18 mouse cellular contexts compared by ENCODE assay signal in the genomic region with DNA sequence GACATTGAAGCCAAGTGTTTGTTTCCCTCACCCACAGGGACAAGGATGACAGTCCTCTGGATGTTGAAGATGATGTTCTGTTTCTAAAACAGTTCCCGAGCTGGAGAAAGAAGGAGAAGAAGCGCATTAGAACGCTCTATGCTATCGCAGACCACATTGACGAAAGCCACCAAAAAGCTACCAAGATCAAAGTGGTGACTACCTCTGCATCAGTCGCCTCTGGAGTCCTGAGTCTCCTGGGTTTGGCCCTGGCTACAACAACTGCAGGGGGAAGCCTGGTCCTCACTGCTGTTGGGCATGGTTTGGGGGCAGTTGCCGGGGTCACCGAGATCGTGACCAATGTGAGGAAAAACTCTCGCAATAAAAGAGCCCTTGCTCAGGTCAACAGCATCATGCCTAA. TPM values are rescaled to one million over a fixed set of nuclear protein-coding genes. Genes with fewer than 3 reads are reported as not detected.
DNase-seq lines count a peak whose midpoint lies in the region; ATAC-seq and TF ChIP-seq lines count a peak whose summit lies in the region.
"Had no signal": no experiment of that assay in that cellular context is flagged by ENCODE, and none has a peak within 500 bp of the region (broad histone marks: within the 10 kb centered on the region; RNA-seq: fewer than 3 reads in every experiment).

Gene Mb, minus strand, starts transcription at position 101 of the 400 bp plus-strand sequence.

- H3K4me2 ChIP-seq in heart, postnatal 0 days (ENCODE audit: low read depth, low read length) = no peak within 1 kb of the TSS
- H3K4me2 ChIP-seq in midbrain, embryonic 14.5 days (ENCODE audit: low read length) = no peak within 1 kb of the TSS
- H3K4me2 ChIP-seq: intestine, embryonic 15.5 days; midbrain, embryonic 13.5 days; stomach, embryonic 15.5 days had no signal

- no peak for ATAC-seq in heart, postnatal 0 days (ENCODE audit: insufficient read depth, low read depth)
- ATAC-seq in midbrain, embryonic 14.5 days (ENCODE audit: low FRiP score, low TSS enrichment) = no peak
- ATAC-seq: forebrain, embryonic 14.5 days; intestine, embryonic 15.5 days; midbrain, embryonic 13.5 days had no signal

- TF ChIP-seq POLR2A in lung, adult 2 months (IDR thresholded peaks at IDR 0.05; ENCODE audit: borderline replicate concordance, extremely low read depth, low read depth, low read length) = no peak

- no peaks in the 10 kb centered on the region for H3K27me3 ChIP-seq in heart, postnatal 0 days (ENCODE audit: control insufficient read depth, insufficient read depth, low read length)
- H3K27me3 ChIP-seq in midbrain, embryonic 14.5 days (ENCODE audit: control insufficient read depth, insufficient read depth, low read length) = no peaks in the 10 kb centered on the region
- H3K27me3 ChIP-seq: intestine, embryonic 15.5 days; midbrain, embryonic 13.5 days; stomach, embryonic 15.5 days had no signal

- WGBS in lung, adult 2 months = 89% methylated on average over 10 of the region's 10 CpGs
- 91% methylated on average over 10 of the region's 10 CpGs for WGBS in heart, postnatal 0 days
- 91% methylated on average over 10 of the region's 10 CpGs for WGBS in midbrain, embryonic 14.5 days

- no peaks in the 10 kb centered on the region for H3K4me1 ChIP-seq in lung, adult 2 months (ENCODE audit: control insufficient read depth, insufficient read depth, low read length)
- H3K4me1 ChIP-seq in heart, postnatal 0 days (ENCODE audit: control insufficient read depth, insufficient read depth) = 0 out of 2 replicates have a peak, but pooled peaks cover under 1% of the 10 kb centered on the region
- H3K4me1 ChIP-seq in midbrain, embryonic 14.5 days (ENCODE audit: control insufficient read depth, insufficient read depth, low read length) = no peaks in the 10 kb centered on the region
- H3K4me1 ChIP-seq: stomach, embryonic 15.5 days had no signal

- no peaks in the 10 kb centered on the region for H3K36me3 ChIP-seq in heart, postnatal 0 days (replicated peaks; ENCODE audit: control insufficient read depth, insufficient read depth, low read length)
- no peaks in the 10 kb centered on the region for H3K36me3 ChIP-seq in midbrain, embryonic 14.5 days (ENCODE audit: control insufficient read depth, insufficient read depth, low read length)
- H3K36me3 ChIP-seq: hindbrain, embryonic 10.5 days; intestine, embryonic 15.5 days; midbrain, embryonic 13.5 days; stomach, embryonic 15.5 days had no signal

- H3K9me3 ChIP-seq in heart, postnatal 0 days (replicated peaks; ENCODE audit: control insufficient read depth, low read length) = no peaks in the 10 kb centered on the region
- no peaks in the 10 kb centered on the region for H3K9me3 ChIP-seq in midbrain, embryonic 14.5 days (ENCODE audit: control insufficient read depth, low read length)
- H3K9me3 ChIP-seq: hindbrain, embryonic 10.5 days; intestine, embryonic 15.5 days; midbrain, embryonic 13.5 days; stomach, embryonic 15.5 days had no signal

- TF ChIP-seq EP300 in heart, postnatal 0 days (IDR thresholded peaks at IDR 0.05; ENCODE audit: low read depth) = no peak

- no peak within 1 kb of the TSS for H3K4me3 ChIP-seq in lung, adult 2 months (replicated peaks; ENCODE audit: extremely low read depth, low read depth, low read length)
- H3K4me3 ChIP-seq in heart, postnatal 0 days (ENCODE audit: low read depth, low read length) = no peak within 1 kb of the TSS
- no peak within 1 kb of the TSS for H3K4me3 ChIP-seq in midbrain, embryonic 14.5 days (replicated peaks; ENCODE audit: low read depth, low read length)
- H3K4me3 ChIP-seq: hindbrain, embryonic 10.5 days; intestine, embryonic 15.5 days; midbrain, embryonic 13.5 days; stomach, embryonic 15.5 days had no signal

- H3K27ac ChIP-seq in heart, postnatal 0 days (ENCODE audit: low read depth) = no peak within 1 kb of the TSS
- no peak within 1 kb of the TSS for H3K27ac ChIP-seq in midbrain, embryonic 14.5 days (replicated peaks; ENCODE audit: low read depth, low read length)
- H3K27ac ChIP-seq: hindbrain, embryonic 10.5 days; intestine, embryonic 15.5 days; kidney, postnatal 0 days; midbrain, embryonic 13.5 days; stomach, embryonic 15.5 days had no signal

- no peak within 1 kb of the TSS for H3K9ac ChIP-seq in heart, postnatal 0 days (replicated peaks; ENCODE audit: low read depth, low read length)
- H3K9ac ChIP-seq in midbrain, embryonic 14.5 days (replicated peaks; ENCODE audit: low read length) = no peak within 1 kb of the TSS
- H3K9ac ChIP-seq: intestine, embryonic 15.5 days; midbrain, embryonic 13.5 days; stomach, embryonic 15.5 days had no signal

- TF ChIP-seq CTCF in lung, adult 2 months (IDR thresholded peaks at IDR 0.05; ENCODE audit: insufficient read depth, low read length) = no peak
- no peak for TF ChIP-seq CTCF in heart, postnatal 0 days (IDR thresholded peaks at IDR 0.05; ENCODE audit: low read depth)

- intact Hi-C loops in left cerebral cortex, postnatal 4 days (cut with DNase I) = no loop called here

- DNase-seq in lung, adult 2 months = no peak
- no peak for DNase-seq in lung, postnatal 10 days
- no peak for DNase-seq in gastrocnemius, postnatal 4 days (ENCODE audit: low spot score in 2 of 2)
- no peak for DNase-seq in heart, postnatal 0 days (ENCODE audit: low spot score)
- DNase-seq in midbrain, embryonic 14.5 days = no peak
- DNase-seq in left cerebral cortex, postnatal 4 days = no peak
- no peak for DNase-seq in spleen, adult 18-20 months
- DNase-seq: cerebellum, adult 11-12 months; lung, postnatal 4 days; right cerebral cortex, postnatal 4 days; thymus, postnatal 4 days had no signal

RNA-seq across cellular contexts. Expression of gene Mb, which starts in this region (rescaled TPM):
- 88.1 and 320 TPM in 2 replicates for polyA plus RNA-seq in lung, adult 2 months (2012; rRNA removed)
- total RNA-seq in gastrocnemius, postnatal 4 days (2021) = 100 to 1,000 TPM; 153 to 201 TPM
- total RNA-seq in heart, postnatal 0 days (2014; rRNA removed; ENCODE audit: low replicate concordance) = 4,504 and 5,889 TPM in 2 replicates
- 3,958 and 4,151 TPM in 2 replicates for polyA plus RNA-seq in heart, postnatal 0 days (2015; fragmentation: Nextera tagmentation; extraction: Ambion mirVana)
- polyA plus RNA-seq in midbrain, embryonic 14.5 days (2014; fragmentation: Nextera tagmentation; extraction: Ambion mirVana) = 0.57 and 1.2 TPM in 2 replicates
- not detected for total RNA-seq in left cerebral cortex, postnatal 4 days (2021)
- total RNA-seq: left cerebral cortex, postnatal 36 days had no signal
- polyA plus RNA-seq: forebrain, embryonic 14.5 days; midbrain, embryonic 13.5 days had no signal

Comparison
In these comparisons a context has a peak if more than half of its experiments do, and no peak if none do; other contexts are left out.
1. RNA of gene Mb (total RNA-seq): 4,504 to 5,889 TPM in heart, postnatal 0 days and 153 to 201 TPM in gastrocnemius, postnatal 4 days; not detected in left cerebral cortex, postnatal 4 days; every median in the first group is over 100 times any median in the second.
2. RNA of gene Mb (total RNA-seq): 4,504 to 5,889 TPM in heart, postnatal 0 days; 153 to 201 TPM in gastrocnemius, postnatal 4 days; every median in the first group is over 10 times any median in the second.
3. RNA of gene Mb (polyA plus RNA-seq): 3,958 to 4,151 TPM in heart, postnatal 0 days and 88.1 to 320 TPM in lung, adult 2 months; 0.57 to 1.2 TPM in midbrain, embryonic 14.5 days; every median in the first group is over 10 times any median in the second.
4. RNA of gene Mb (polyA plus RNA-seq): 3,958 to 4,151 TPM in heart, postnatal 0 days; 88.1 to 320 TPM in lung, adult 2 months; every median in the first group is over 10 times any median in the second.